Mouse (Mus musculus) megakaryocyte, embryonic 14.5 days (primary cell): ENCODE measurements around the gene Anapc7.

Experiments used
- FLI1 ChIP-seq: IDR thresholded peaks from 2 replicates; pipeline ENCODE4 v1.6.1; 2012; ENCODE audit warnings: low read length, inconsistent platforms, mixed read lengths
- GATA1 ChIP-seq: IDR thresholded peaks from 3 replicates; pipeline ENCODE4 v1.6.1; 2012; ENCODE audit warnings: mixed read lengths, low read length, inconsistent platforms, borderline replicate concordance

GRCm38 (mm10) chr5:122476078-122476477, 54.6 kb downstream of the Anapc7 start:
- TF ChIP-seq GATA1 (no peak), FLI1 (no peak)
